Mouse (Mus musculus) right cerebral cortex, postnatal 10 days (tissue): ENCODE data around the gene Zfp263.

Source experiments
- DNase-seq, 2 experiments: peaks; one replicate each; pipeline ENCODE4 v3.0.0; 2021; ENCODE audit warnings: low spot score in 2 of 2

The Zfp263 gene

DNA sequence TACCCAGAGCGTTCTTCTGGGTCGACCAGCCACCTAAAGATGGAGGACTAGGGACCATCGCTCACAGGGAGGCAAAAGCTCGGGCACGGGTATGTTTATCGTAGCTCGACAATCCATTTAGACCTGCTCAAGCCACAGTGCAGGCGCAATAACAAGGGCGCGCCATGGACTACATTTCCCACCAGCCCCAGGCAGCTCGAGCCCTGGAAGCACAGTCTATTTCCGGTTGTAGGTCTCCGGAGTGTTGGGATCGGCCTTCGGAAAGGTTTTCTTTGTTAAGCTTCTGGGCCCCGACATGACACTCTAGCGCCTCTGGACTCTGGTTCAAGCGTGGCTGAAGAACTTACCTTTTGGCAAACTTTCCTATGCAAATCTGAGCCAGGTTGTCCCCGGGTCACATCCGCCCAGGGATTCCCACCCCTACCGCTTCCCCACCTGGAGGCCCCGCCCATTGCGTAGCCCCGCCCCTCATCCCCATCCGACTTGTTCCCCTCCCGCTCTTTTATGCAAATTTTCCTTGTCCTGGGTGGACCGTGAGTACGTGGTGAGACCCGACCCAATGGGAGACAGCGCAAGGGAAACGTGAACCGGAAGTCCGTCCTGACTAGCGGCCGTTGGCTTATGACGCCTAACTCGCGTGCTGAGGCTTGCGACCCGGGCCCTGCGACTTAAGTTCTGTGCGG, at the start of gene Zfp263:
Zfp263 (plus strand) TSS at position 591 of the 683 bp plus-strand sequence.
- DNase-seq: peak; percentile 96 to 98

DNA sequence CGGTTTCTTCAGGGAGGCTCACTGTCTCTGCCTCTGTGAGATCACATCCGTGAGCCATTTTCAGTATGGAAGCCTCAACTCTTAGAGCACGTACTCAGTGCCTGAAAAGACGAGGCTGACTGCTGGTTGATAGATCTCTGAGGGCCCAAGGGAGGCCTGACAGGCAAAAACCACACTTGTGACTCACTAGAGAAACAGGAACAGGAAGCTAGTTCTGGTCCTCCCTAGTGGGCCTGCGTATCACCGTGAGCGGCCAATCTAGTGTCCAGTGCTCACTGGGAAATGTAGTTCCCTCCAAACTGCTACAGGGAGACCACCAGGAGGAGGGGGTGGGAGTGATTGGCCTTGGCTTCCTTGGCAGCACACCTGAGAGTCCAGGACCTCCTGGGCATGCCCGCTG, 44.6 kb upstream of the Zfp263 start:
- no peak for DNase-seq

DNA sequence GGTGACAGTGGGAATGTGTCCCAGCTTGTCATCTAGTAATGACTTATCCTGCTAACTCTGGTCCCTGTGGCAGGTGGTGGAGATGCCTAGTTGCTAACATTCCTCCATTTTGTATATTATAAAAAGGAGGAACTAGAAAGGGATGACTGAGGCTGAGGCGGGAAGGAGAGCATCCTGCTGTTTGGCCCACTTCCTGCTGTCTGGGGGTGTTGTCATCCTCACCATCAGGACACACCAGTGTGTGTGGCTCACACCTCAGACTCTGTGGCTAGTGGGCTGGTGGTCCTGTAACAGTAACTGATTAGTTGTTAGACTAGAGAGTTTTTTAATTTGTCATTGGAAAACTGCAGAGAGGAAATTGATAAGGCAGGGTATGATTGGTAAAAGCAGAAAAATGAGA, 43.0 kb upstream of the Zfp263 start:
- DNase-seq: no peak

DNA sequence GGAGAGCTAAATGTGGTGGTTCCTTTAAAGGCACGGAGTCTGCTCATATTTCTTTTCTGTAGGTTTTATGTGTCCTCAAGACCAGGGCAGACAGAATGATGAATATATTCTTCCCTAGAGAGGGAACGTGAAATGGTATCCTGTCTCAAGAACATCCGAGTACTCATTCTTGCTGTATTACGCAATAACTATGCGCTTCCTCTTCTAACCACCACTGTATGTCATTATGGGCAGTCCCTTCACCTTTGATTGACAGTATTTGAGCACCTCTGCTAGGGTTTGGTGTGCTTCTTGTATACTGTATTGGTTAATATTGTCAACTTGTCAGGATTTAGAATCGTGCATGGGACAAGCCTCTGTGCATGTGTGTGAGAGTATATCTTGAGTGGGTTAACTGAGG, 37.2 kb upstream of the Zfp263 start:
- DNase-seq: no peak

DNA sequence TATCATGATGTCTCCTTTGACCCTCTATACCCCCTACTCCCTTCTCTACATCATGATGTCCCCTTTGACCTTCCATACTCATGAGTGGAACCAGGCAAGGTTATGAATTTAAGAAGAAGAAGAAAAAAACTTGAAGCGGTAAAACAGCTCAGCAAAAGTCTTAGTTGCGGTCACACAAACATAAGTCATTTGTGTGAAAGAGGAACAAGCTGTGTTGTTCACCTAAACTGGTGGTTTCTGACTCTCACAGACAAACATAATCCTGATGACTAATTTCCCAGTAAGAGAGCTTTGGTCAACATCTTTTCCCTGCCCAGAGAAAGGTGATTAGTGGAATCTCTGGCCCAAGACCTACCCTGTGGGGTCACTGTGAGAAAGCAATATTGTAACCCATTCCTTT, 29.2 kb upstream of the Zfp263 start:
- DNase-seq: no peak

DNA sequence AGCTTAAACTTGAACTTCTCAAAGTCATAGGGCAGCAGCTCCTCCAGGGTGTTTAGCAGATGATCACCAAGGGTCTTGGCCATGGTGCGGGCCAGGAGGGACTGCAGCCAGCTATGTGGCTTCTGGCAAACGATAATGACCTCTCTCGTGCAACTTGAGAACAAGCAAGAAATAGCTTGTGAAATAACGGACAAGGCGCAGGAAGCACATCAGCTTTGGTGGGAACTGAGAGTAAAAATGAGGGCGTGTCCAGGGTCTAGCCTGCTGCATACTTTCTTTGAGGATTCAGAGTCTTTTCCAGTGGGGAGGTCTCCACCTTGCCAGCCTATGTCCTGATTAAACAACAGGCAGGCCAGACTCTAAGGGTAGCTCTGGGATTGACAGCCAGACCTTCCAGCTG, 25.9 kb upstream of the Zfp263 start, which contains the start of gene Mefv:
Mefv (minus strand) TSS at position 118 of the 400 bp plus-strand sequence.
- DNase-seq: no peak

DNA sequence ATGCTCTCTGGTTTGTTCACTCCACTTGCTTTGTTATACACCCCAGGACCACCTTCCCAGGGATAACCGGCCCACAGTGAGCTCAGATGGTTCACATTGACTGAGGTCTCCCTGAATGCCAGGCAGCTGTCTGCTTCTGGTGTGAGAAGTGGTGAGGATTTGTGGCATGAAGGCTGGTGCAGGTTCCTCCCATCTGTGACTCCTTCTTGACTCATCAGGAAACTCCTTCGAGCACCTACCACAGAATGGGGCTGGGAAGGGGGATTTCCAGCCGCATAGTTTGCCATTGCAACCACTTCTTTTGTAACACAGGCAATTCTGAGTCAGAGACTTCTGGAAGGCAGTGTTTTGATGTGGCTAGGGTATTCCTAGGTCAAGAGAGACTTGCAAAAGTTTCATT, 20.7 kb upstream of the Zfp263 start:
- DNase-seq: no peak

DNA sequence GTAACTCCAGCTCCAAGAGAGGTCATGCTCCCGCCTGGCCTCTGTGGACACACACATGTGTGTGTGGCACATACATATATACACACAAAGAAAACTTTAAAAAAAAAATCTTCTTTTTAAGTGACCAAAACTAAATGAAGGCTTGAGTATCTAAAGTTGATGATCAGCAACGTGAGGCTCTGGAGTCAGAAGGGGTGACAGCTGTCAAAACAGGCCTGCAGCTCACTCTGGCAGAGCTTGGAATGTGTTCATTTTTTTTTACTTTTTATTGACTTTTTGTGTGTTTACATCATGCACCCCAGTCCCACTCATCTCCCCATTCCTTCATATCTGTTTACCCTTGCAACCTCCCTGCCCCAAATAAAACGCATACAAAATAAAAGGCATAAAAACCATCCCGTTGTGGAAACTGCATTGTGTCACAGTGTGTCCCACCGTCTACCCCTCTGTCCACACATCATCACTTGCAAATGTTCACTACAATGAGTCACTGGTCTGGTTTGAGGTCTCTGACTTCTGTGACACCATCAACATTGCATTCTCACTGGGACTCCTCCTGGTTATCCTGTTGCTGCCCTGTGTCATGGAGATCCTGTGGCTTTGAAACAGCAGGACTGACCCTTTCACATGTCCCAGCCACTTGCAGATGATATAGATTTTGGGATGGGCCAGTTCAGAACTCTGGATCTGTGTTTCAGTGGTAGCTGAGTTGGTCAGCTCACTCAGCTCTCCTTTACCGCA, 15.7 kb upstream of the Zfp263 start:
- DNase-seq: no peak

DNA sequence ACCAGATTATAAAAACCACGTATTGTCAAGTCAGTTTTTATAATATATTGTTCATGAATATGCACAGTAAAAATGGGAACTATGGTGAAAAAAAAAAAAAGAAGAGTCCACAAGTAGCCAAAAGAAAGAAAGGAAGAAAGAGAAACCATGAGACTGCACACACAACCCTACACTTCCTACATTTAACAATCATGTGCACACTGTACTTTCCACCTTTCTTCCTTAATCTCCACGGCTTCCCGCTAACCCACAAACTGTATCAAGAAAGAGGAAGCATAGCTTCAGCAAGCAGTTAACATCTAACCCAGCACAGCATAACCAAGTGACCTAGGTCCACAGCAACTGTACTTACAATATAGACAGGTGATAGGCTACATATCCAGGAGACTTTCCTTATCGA, 11.3 kb upstream of the Zfp263 start:
- DNase-seq: no peak

DNA sequence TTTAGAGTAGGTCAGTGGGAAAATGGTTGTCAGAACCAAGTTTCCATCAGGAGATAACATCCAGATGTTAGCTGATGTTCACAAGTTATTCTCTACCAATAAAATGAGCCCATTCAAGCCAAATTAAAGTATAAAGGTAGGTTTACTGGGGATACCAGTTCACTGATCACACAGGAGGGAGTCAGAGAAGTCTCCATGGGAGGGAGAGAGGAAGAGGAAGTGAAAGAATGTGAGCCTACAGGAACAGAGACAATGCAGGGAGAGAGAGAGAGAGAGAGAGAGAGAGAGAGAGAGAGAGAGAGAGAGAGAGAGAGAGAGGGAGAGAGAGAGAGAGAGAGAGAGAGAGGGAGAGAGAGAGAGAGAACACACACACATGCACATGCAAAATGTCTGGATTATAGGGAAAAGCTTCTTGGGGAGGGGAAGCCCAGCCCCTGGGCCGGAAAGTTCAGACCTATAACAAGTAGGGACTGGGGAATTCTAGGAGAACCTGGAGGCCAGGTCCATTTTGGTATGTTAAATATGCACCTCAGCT, 10.6 kb upstream of the Zfp263 start:
- no peak for DNase-seq

DNA sequence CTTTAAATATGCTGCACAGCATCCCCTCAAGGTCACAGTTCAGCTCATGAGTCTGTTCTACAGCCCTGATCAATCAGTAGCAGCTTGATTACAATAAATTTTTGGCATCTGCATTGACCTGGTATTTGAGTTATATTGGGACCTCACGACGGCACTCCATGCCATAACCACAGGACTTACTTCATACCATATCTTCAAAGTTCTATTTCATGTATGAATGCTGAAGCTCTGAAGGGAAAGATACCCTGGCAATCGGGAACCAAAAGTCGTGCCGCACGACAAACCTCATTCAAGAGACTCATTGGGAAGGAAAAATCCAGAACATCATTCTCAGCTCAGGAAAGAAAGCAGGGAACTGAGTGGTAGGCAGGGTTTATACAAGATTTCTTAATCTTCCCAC, 1.4 kb upstream of the Zfp263 start:
- DNase-seq: no peak

DNA sequence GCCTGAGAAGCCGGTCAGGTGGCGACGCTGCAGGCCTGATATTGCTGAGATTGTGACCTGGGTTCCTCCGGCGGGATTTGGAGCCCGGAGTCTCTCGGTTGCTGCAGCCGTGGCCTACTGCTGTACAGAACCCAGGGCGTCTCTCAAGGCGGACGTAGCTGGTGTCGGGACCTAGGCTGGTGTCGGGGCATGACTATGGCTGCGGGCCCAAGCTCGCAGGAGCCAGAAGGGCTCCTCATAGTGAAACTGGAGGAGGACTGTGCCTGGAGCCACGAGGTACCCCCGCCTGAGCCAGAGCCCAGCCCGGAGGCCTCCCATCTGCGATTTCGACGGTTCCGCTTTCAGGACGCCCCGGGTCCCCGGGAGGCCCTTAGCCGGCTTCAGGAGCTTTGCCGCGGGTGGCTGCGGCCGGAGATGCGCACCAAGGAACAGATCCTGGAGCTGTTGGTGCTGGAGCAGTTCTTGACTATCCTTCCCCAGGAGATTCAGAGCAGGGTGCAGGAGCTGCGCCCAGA, 350 bp downstream of the Zfp263 start:
- peak in 1 of 2 experiments; percentile 45 for DNase-seq

DNA sequence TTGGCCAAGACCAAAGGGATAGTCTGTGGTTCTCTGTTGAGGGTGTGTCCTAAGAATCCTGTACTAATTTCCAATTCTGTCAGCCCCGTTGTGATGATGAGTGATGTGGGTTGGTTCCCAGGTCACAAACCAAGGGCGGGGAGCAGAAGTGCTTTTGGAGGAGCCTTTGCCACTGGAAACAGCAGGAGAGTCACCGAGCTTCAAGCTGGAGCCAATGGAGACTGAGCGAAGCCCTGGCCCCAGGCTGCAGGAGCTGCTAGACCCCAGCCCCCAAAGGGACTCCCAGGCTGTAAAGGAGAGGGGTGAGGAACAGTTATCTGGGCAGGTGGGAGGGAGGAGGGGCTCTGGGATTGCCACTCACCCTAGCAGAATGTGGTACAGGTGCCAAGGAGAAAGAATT, 1.8 kb downstream of the Zfp263 start:
- DNase-seq: no peak

DNA sequence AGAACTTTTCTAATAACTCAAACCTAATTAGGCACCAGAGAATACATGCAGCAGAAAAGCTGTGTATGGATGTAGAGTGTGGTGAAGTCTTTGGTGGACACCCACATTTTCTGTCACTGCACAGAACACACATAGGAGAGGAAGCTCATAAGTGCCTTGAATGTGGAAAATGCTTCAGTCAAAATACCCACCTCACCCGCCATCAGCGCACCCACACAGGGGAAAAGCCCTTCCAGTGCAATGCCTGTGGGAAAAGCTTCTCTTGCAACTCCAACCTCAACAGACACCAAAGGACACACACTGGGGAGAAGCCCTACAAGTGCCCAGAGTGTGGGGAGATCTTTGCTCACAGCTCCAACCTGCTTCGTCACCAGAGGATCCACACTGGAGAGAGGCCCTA, 5.1 kb downstream of the Zfp263 start:
- no peak for DNase-seq

DNA sequence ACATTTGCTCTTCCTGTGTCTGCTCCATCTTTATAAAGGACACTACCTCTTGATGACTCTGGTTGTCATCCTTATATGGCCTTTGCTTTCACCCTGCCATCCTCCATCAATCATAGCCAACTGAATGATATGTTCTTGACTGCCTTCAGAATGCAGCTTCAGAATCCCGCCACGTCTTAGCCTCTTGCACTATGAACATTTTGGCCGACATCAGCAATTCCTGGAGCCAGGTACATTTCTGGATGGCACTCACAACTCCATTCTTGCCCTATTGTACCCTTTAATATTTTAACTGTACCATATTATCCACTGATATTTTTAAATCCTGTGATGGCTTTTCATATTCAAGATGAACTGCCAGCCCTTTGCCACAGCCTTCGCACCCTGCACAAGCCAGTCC, 27.7 kb downstream of the Zfp263 start:
- no peak for DNase-seq

DNA sequence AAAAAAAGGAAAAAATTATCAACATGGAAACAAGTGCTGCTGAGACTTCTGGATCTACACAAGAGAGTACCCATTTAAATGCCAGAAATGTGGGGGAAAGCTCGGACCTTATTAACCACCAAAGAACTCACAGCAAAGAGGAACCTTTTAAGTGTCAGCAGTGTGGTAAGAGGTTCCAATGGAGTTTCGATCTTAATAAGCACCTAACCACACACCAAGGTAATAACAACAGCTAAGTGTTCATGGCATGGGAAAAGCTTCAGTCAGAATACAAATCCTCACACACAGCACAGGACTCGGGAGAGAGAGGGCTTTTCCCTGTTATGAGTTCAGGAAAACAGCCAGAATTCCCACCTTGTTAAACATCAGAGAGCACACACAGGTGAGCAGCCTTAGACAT, 32.5 kb downstream of the Zfp263 start:
- no peak for DNase-seq

DNA sequence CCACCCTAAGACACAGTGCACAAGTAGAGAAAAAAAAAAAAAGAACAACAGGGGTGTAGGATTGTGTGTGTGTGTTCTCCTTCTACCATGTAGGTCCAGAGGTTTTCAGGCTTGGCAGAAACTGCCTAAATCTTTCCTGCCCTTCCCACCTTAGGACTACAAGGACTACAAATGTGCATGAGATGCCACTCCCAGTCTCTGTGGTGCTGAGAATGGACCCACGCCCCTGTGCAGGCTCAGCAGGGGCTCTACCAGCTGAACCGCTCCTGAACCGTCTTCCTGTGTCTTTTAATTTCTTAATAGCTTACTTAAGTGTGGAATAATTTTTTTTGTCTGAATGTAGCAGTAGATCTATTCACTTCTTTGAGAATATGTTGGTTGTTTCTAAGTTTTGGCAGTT, 34.1 kb downstream of the Zfp263 start:
- no peak for DNase-seq

DNA sequence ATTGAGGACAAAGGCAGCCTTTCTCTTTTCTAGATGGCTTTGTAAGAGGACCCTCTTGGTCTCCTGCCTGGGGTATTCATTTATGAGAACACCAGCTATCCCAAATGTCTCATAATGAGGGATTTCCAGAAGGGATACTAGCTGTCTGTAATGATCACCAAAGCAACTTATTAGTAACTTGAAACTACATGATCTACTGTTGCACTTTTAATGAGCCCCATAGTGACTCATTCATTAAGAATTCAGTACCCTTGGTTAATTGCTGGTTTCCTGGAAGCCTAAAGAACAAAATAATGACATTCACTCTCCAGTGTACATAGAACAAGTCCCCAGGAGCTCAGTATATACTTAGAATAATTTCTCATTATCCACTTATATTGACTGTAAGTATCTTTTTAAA, 37.3 kb downstream of the Zfp263 start:
- DNase-seq: no peak

DNA sequence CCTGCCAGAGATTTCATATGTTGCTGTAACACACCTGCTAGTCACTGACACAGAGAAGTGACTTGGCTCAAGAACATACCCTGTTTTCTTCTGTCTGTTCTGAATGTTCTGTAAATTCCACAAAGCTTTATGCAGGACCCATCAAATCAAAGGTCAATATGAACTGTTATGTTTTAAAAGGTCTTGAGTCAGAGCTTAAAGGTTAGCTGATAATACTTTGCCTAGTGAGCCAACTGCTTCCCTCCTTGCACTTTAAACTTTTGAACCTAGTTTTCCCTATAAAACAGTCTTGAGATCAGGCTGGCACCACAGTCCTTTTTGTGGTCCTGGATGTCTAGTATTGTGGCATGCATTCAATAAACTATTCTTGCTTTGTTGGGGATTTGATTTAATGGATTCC, 44.5 kb downstream of the Zfp263 start:
- no peak for DNase-seq
